Mouse (Mus musculus): Measurements from ENCODE around the gene 1700017B05Rik.
A peak's percentile ranks its signal among the peaks of the same experiment; 100 is the strongest.
"Not testable (repeated sequence)": the region's sequence is repeated elsewhere in the genome, so short reads cannot be mapped to it uniquely, and the experiment has no call there.

The 1700017B05Rik gene

DNA sequence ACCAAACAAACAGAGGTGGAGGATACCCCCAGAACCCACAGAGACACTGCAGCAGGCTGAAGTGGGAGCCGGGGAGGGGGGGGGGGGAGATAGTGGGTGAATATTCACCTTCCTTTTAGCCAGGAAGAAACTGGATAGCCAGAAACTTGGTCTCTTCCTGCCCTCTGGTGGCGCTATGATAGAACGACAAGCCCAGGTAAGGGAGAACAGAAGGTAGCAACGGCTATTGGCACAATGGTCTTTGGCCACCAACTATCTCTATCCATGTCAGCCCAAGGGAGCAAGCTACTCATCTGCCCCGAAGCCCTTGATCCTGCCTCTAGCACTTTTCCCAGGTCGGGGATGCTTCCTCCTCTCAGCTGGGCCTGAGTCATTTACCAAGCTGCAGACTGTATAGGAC lies 42.1 kb downstream of the 1700017B05Rik start:
- peak; percentile 7 to 26 for DNase-seq (ENCODE audit: low spot score in 2 of 2)

GRCm38 (mm10) chr9:57219511-57219910 lies 42.9 kb downstream of the 1700017B05Rik start:
- no peak for DNase-seq (ENCODE audit: low spot score in 2 of 2)

GRCm38 (mm10) chr9:57218776-57219175 lies 43.6 kb downstream of the 1700017B05Rik start:
- DNase-seq (ENCODE audit: low spot score in 2 of 2) = no peak

- no peak for DNase-seq (ENCODE audit: low spot score in 2 of 2)
These were observed 45.2 kb downstream of the 1700017B05Rik start for GRCm38 (mm10) chr9:57217220-57217619.

DNA sequence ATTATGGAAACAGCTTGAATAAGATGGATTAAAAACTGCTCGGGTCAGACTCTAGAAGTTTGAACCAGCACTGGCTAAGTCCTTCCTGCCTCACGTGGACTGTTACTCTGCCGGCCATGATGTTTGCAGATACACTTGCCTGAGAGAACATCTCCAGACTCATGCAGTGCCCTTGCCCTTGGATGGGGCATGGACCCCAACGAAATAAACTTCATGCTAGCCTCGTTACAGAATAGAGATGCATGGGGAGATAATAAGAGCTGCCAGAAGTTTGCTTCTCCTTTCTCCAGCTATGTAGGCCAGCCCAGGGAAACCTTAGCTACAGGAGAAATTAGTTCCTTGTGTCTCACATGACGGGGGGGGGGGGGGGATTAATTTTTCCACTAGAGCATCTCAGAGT lies 47.9 kb downstream of the 1700017B05Rik start:
- DNase-seq (ENCODE audit: low spot score in 2 of 2) = no peak

DNA sequence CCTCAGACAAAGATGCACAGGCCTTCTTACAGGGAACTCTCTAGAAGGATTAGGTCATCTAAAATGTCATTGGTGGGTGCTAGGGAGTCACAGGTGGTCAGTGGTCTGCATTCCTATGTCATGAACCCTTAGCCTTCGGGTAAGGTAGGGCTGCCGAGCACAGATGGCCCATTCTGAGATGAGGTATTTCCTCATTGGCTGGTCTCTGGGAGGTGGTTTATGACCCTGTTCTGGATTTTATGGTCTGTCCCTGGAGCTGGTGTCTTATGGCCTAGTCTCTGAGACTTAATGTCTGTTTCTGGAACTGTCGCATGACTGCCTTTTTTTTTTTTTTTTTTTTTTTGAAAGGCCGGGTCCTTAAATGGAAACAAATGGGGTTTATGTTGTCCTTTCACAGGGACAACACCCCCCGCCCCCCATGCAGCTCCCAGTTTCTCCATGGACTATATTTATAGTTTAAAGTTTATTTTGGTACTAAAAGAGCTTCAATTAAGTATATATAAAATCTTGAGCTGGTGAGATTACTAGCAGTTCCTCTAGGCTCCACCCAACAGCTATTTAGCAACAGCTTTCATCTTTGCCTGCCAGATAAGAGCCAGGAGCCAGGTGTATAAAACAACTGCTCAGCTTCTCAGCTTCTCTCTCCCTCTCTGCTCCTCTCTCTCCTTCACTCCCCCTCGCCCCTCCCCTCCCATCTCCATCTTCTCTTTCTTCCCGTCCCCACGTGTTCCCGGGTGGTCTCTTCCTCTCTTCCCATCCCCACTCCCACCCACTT lies 49.8 kb downstream of the 1700017B05Rik start:
- DNase-seq (ENCODE audit: low spot score in 2 of 2) = no peak

GRCm38 (mm10) chr9:57209316-57209715 lies 53.1 kb downstream of the 1700017B05Rik start:
- DNase-seq (ENCODE audit: low spot score in 2 of 2) = peak; percentile 18 to 21

- DNase-seq (ENCODE audit: low spot score in 2 of 2) = no peak
These were observed 55.5 kb downstream of the 1700017B05Rik start for GRCm38 (mm10) chr9:57206896-57207295.

GRCm38 (mm10) chr9:57203571-57203970 lies 58.8 kb downstream of the 1700017B05Rik start:
- DNase-seq (ENCODE audit: low spot score in 2 of 2) = not testable (repeated sequence)

All from frontal cortex, postnatal 25 days (tissue).